Mouse (Mus musculus) C2C12 (cell line): Measurements from ENCODE around the gene Myo5a.

Experiments used
- CEBPB ChIP-seq: IDR thresholded peaks from one replicate; pipeline ENCODE4 v1.6.1; 2011; ENCODE audit warnings: low read depth, mild to moderate bottlenecking, control low read depth, moderate library complexity
- CTCF ChIP-seq: IDR thresholded peaks from one replicate; pipeline ENCODE4 v1.5.1; 2011; ENCODE audit not compliant: control insufficient read depth, insufficient read depth, insufficient read length
- FOSL1 ChIP-seq: IDR thresholded peaks from one replicate; pipeline ENCODE4 v1.8.0; 2011; ENCODE audit warnings: mild to moderate bottlenecking, low read length; ENCODE audit not compliant: poor library complexity, insufficient read depth, severe bottlenecking
- MAX ChIP-seq: IDR thresholded peaks from one replicate; pipeline ENCODE4 v1.6.1; 2011; ENCODE audit warnings: mild to moderate bottlenecking, control low read depth
- MYOD1 ChIP-seq: IDR thresholded peaks from one replicate; pipeline ENCODE4 v1.6.1; 2011; ENCODE audit warnings: low read depth; ENCODE audit not compliant: control insufficient read depth, insufficient read length
- MYOG ChIP-seq: IDR thresholded peaks from one replicate; pipeline ENCODE4 v1.6.1; 2011; ENCODE audit not compliant: control insufficient read depth, insufficient read length; ENCODE audit errors: extremely low read depth
- USF1 ChIP-seq: IDR thresholded peaks from one replicate; pipeline ENCODE4 v1.6.1; 2011; ENCODE audit warnings: low read depth, mild to moderate bottlenecking, control low read depth, moderate library complexity

GRCm38 (mm10) chr9:75163650-75164049 lies 92.8 kb downstream of the Myo5a start:
- TF ChIP-seq MYOD1 (no peak), CTCF (no peak), MYOG (no peak), MAX (no peak), FOSL1 (no peak), USF1 (no peak), CEBPB (no peak)
